Mouse (Mus musculus): ENCODE data around the gene Krtcap2. TPM values are rescaled to one million over a fixed set of nuclear protein-coding genes. Genes with fewer than 3 reads are reported as not detected.
A peak's percentile ranks its signal among the peaks of the same experiment; 100 is the strongest.

Krtcap2 gene
- total RNA-seq, 4 experiments from 2014 or later: 64.7 to 88.3 (median 74.6) TPM

- DNase-seq (ENCODE audit: low spot score in 2 of 2): peak; percentile 73 to 82
These were observed 715 bp downstream of the Krtcap2 start, which contains the start of gene Trim46 for GRCm38 (mm10) chr3:89246261-89247100. Trim46 (minus strand) TSS chr3:89246309.

GRCm38 (mm10) chr3:89247466-89247865 is 1.7 kb downstream of the Krtcap2 start:
- DNase-seq (ENCODE audit: low spot score in 2 of 2): no peak

GRCm38 (mm10) chr3:89250435-89251040 is 4.8 kb downstream of the Krtcap2 start:
- DNase-seq (ENCODE audit: low spot score in 2 of 2): no peak

GRCm38 (mm10) chr3:89251365-89251895 is 5.7 kb downstream of the Krtcap2 start:
- DNase-seq (ENCODE audit: low spot score in 2 of 2): no peak

- no peak for DNase-seq (ENCODE audit: low spot score in 2 of 2)
These were observed 9.2 kb downstream of the Krtcap2 start for GRCm38 (mm10) chr3:89254994-89255393.

- no peak for DNase-seq (ENCODE audit: low spot score in 2 of 2)
These were observed 10.4 kb downstream of the Krtcap2 start for GRCm38 (mm10) chr3:89256177-89256576.

GRCm38 (mm10) chr3:89259076-89259475 is 13.3 kb downstream of the Krtcap2 start, which contains the start of gene Dpm3:
Dpm3 (plus strand) TSS chr3:89259358.
- DNase-seq (ENCODE audit: low spot score in 2 of 2): no peak

GRCm38 (mm10) chr3:89260211-89260610 is 14.4 kb downstream of the Krtcap2 start:
- no peak for DNase-seq (ENCODE audit: low spot score in 2 of 2)

GRCm38 (mm10) chr3:89262417-89262816 is 16.7 kb downstream of the Krtcap2 start:
- no peak for DNase-seq (ENCODE audit: low spot score in 2 of 2)

- DNase-seq (ENCODE audit: low spot score in 2 of 2): peak in 1 of 2 experiments; percentile 61
These were observed 20.7 kb downstream of the Krtcap2 start for GRCm38 (mm10) chr3:89266439-89266893.

- no peak for DNase-seq (ENCODE audit: low spot score in 2 of 2)
These were observed 23.1 kb downstream of the Krtcap2 start for GRCm38 (mm10) chr3:89268916-89269315.

- DNase-seq (ENCODE audit: low spot score in 2 of 2): peak; percentile 73 to 82
These were observed 24.4 kb downstream of the Krtcap2 start, which contains the start of gene Slc50a1 for GRCm38 (mm10) chr3:89270051-89270755. Slc50a1 (minus strand) TSS chr3:89270570.

- no peak for DNase-seq (ENCODE audit: low spot score in 2 of 2)
These were observed 25.1 kb downstream of the Krtcap2 start for GRCm38 (mm10) chr3:89270891-89271290.

GRCm38 (mm10) chr3:89271760-89272159 is 26.0 kb downstream of the Krtcap2 start:
- no peak for DNase-seq (ENCODE audit: low spot score in 2 of 2)

GRCm38 (mm10) chr3:89276061-89276460 is 30.3 kb downstream of the Krtcap2 start:
- no peak for DNase-seq (ENCODE audit: low spot score in 2 of 2)

- DNase-seq (ENCODE audit: low spot score in 2 of 2): peak; percentile 50 to 73
These were observed 31.7 kb downstream of the Krtcap2 start for GRCm38 (mm10) chr3:89277281-89278021.

GRCm38 (mm10) chr3:89278107-89278506 is 32.3 kb downstream of the Krtcap2 start:
- DNase-seq (ENCODE audit: low spot score in 2 of 2): peak in 1 of 2 experiments; percentile 26

- no peak for DNase-seq (ENCODE audit: low spot score in 2 of 2)
These were observed 32.9 kb downstream of the Krtcap2 start for GRCm38 (mm10) chr3:89278643-89279042.

- peak; percentile 75 to 80 for DNase-seq (ENCODE audit: low spot score in 2 of 2)
These were observed 33.6 kb downstream of the Krtcap2 start for GRCm38 (mm10) chr3:89279153-89279890.

- no peak for DNase-seq (ENCODE audit: low spot score in 2 of 2)
These were observed 34.4 kb downstream of the Krtcap2 start for GRCm38 (mm10) chr3:89280050-89280605.
